Mouse (Mus musculus): ENCODE data around the gene Fam71e1.
A peak's percentile ranks its signal among the peaks of the same experiment; 100 is the strongest.

Gene Fam71e1

GRCm38 (mm10) chr7:44497361-44498055, 1.1 kb downstream of the Fam71e1 start:
- no peak for DNase-seq (ENCODE audit: low spot score in 2 of 2)

- DNase-seq (ENCODE audit: low spot score in 2 of 2), result no peak
These were observed 2.5 kb downstream of the Fam71e1 start for GRCm38 (mm10) chr7:44498922-44499321.

GRCm38 (mm10) chr7:44500046-44500445, 3.7 kb downstream of the Fam71e1 start:
- no peak for DNase-seq (ENCODE audit: low spot score in 2 of 2)

GRCm38 (mm10) chr7:44501563-44502115, 5.3 kb downstream of the Fam71e1 start:
- peak in 1 of 2 experiments; percentile 67 for DNase-seq (ENCODE audit: low spot score in 2 of 2)

- DNase-seq (ENCODE audit: low spot score in 2 of 2), result no peak
These were observed 11.1 kb downstream of the Fam71e1 start for GRCm38 (mm10) chr7:44507491-44507890.

GRCm38 (mm10) chr7:44519240-44519913, 23.0 kb downstream of the Fam71e1 start:
- DNase-seq (ENCODE audit: low spot score in 2 of 2), result no peak

GRCm38 (mm10) chr7:44520990-44521389, 24.6 kb downstream of the Fam71e1 start:
- no peak for DNase-seq (ENCODE audit: low spot score in 2 of 2)

- DNase-seq (ENCODE audit: low spot score in 2 of 2), result peak in 1 of 2 experiments; percentile 42
These were observed 25.3 kb downstream of the Fam71e1 start for GRCm38 (mm10) chr7:44521710-44522109.

- no peak for DNase-seq (ENCODE audit: low spot score in 2 of 2)
These were observed 26.7 kb downstream of the Fam71e1 start for GRCm38 (mm10) chr7:44523056-44523455.

GRCm38 (mm10) chr7:44524502-44524901, 28.1 kb downstream of the Fam71e1 start, which contains the start of gene Mybpc2:
TSS of gene Mybpc2 (minus strand) at chr7:44524656.
- no peak for DNase-seq (ENCODE audit: low spot score in 2 of 2)

- DNase-seq (ENCODE audit: low spot score in 2 of 2), result peak in 1 of 2 experiments; percentile 51
These were observed 28.9 kb downstream of the Fam71e1 start for GRCm38 (mm10) chr7:44525126-44525832.

- no peak for DNase-seq (ENCODE audit: low spot score in 2 of 2)
These were observed 30.2 kb downstream of the Fam71e1 start for GRCm38 (mm10) chr7:44526414-44527154.

GRCm38 (mm10) chr7:44527483-44528398, 31.4 kb downstream of the Fam71e1 start:
- DNase-seq (ENCODE audit: low spot score in 2 of 2), result peak in 1 of 2 experiments; percentile 61

- DNase-seq (ENCODE audit: low spot score in 2 of 2), result no peak
These were observed 33.1 kb downstream of the Fam71e1 start for GRCm38 (mm10) chr7:44529518-44529917.

- no peak for DNase-seq (ENCODE audit: low spot score in 2 of 2)
These were observed 34.1 kb downstream of the Fam71e1 start for GRCm38 (mm10) chr7:44530507-44530906.

GRCm38 (mm10) chr7:44531207-44531606, 34.8 kb downstream of the Fam71e1 start:
- no peak for DNase-seq (ENCODE audit: low spot score in 2 of 2)

- DNase-seq (ENCODE audit: low spot score in 2 of 2), result no peak
These were observed 35.8 kb downstream of the Fam71e1 start, which contains the start of gene Spib for GRCm38 (mm10) chr7:44531946-44532732. TSS of gene Spib (minus strand) at chr7:44532071.

GRCm38 (mm10) chr7:44532918-44533745, 36.8 kb downstream of the Fam71e1 start:
- DNase-seq (ENCODE audit: low spot score in 2 of 2), result no peak

- no peak for DNase-seq (ENCODE audit: low spot score in 2 of 2)
These were observed 37.3 kb downstream of the Fam71e1 start for GRCm38 (mm10) chr7:44533746-44534045.

Data from frontal cortex, postnatal 10 days (tissue).